Mouse (Mus musculus): ENCODE results near the gene Tmem243.
"Not testable (repeated sequence)": the region's sequence is repeated elsewhere in the genome, so short reads cannot be mapped to it uniquely, and the experiment has no call there.

Gene Tmem243

GRCm38 (mm10) chr5:9106806-9107205, 6.3 kb downstream of the Tmem243 start:
- DNase-seq (ENCODE audit: extremely low spot score), result no peak

GRCm38 (mm10) chr5:9107296-9108089, 7.0 kb downstream of the Tmem243 start:
- DNase-seq (ENCODE audit: extremely low spot score), result no peak

- DNase-seq (ENCODE audit: extremely low spot score), result no peak
Observed at GRCm38 (mm10) chr5:9108490-9108889, 8.0 kb downstream of the Tmem243 start.

GRCm38 (mm10) chr5:9109582-9109981, 9.1 kb downstream of the Tmem243 start:
- DNase-seq (ENCODE audit: extremely low spot score), result no peak

GRCm38 (mm10) chr5:9111285-9111684, 10.8 kb downstream of the Tmem243 start:
- no peak for DNase-seq (ENCODE audit: extremely low spot score)

- DNase-seq (ENCODE audit: extremely low spot score), result peak; percentile 46
Observed at GRCm38 (mm10) chr5:9111759-9112158, 11.3 kb downstream of the Tmem243 start.

GRCm38 (mm10) chr5:9114162-9114561, 13.7 kb downstream of the Tmem243 start:
- no peak for DNase-seq (ENCODE audit: extremely low spot score)

GRCm38 (mm10) chr5:9124134-9124533, 23.7 kb downstream of the Tmem243 start:
- no peak for DNase-seq (ENCODE audit: extremely low spot score)

GRCm38 (mm10) chr5:9128566-9128965, 28.1 kb downstream of the Tmem243 start:
- DNase-seq (ENCODE audit: extremely low spot score), result no peak

GRCm38 (mm10) chr5:9131786-9132185, 31.3 kb downstream of the Tmem243 start:
- no peak for DNase-seq (ENCODE audit: extremely low spot score)

- no peak for DNase-seq (ENCODE audit: extremely low spot score)
Observed at GRCm38 (mm10) chr5:9135588-9135987, 35.1 kb downstream of the Tmem243 start.

- no peak for DNase-seq (ENCODE audit: extremely low spot score)
Observed at GRCm38 (mm10) chr5:9140724-9141123, 40.3 kb downstream of the Tmem243 start.

- DNase-seq (ENCODE audit: extremely low spot score), result no peak
Observed at GRCm38 (mm10) chr5:9142376-9142775, 41.9 kb downstream of the Tmem243 start.

- no peak for DNase-seq (ENCODE audit: extremely low spot score)
Observed at GRCm38 (mm10) chr5:9149273-9149850, 48.9 kb downstream of the Tmem243 start.

GRCm38 (mm10) chr5:9156746-9157145, 56.3 kb downstream of the Tmem243 start:
- no peak for DNase-seq (ENCODE audit: extremely low spot score)

- DNase-seq (ENCODE audit: extremely low spot score), result no peak
Observed at GRCm38 (mm10) chr5:9157336-9157735, 56.9 kb downstream of the Tmem243 start.

- DNase-seq (ENCODE audit: extremely low spot score), result peak; percentile 76
Observed at GRCm38 (mm10) chr5:9160831-9161455, 60.5 kb downstream of the Tmem243 start.

- DNase-seq (ENCODE audit: extremely low spot score), result peak; percentile 93
Observed at GRCm38 (mm10) chr5:9161456-9162041, 61.1 kb downstream of the Tmem243 start, which contains the start of gene Dmtf1. Dmtf1 (minus strand) TSS chr5:9161776.

- peak; percentile 43 for DNase-seq (ENCODE audit: extremely low spot score)
Observed at GRCm38 (mm10) chr5:9162088-9162487, 61.6 kb downstream of the Tmem243 start.

- DNase-seq (ENCODE audit: extremely low spot score), result no peak
Observed at GRCm38 (mm10) chr5:9163411-9163810, 62.9 kb downstream of the Tmem243 start.

GRCm38 (mm10) chr5:9165151-9165550, 64.7 kb downstream of the Tmem243 start:
- not testable (repeated sequence) for DNase-seq (ENCODE audit: extremely low spot score)

- no peak for DNase-seq (ENCODE audit: extremely low spot score)
Observed at GRCm38 (mm10) chr5:9166366-9166765, 65.9 kb downstream of the Tmem243 start.

Data from embryo, embryonic 9.5 days (tissue).